Mouse (Mus musculus): ENCODE measurements at regions not wholly inside any gene's neighbourhood (a gene's known extent, or its start where the extent isn't known, plus 50 kb on each side); places are given as distances from the start of the nearest gene placed in this dataset.

DNA sequence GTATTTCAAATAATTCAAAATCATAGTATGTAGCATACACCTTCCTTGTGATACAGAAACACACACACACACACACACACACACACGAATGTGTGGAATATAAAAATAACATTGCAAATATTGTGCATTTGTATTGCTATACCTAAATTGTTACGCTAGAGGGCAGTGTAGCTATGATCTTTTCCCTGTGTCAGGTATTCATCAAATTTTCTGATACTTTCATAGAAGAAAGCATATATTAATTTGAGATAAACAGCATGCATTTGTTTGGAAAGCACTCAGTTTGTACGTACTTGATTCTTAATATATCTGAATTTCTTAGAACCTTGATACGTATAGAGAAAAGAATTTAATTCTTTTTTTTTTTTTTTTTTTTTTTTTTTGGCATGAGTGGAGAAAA lies 1700.9 kb upstream of the Sel1l start:
- intact Hi-C loops (cut with DNase I): no loop called here
- no peak for DNase-seq

DNA sequence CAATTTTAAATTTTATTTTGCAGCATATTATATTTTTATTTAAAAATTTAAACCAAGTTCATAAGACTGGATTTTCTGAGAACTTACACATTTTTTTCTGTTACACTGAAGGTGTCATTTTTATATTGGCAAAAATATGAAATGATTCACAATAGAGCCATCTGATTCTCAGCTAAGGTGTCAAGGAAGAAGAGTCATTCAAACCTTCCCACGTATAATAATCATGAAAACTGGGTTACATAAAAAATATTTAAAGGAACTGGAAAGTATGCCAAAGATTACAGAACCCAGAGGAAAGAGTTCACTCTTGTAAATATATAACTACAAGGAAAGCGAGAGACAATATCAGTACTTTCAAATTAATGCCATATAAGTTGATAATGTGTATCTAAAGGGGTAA lies 1674.5 kb upstream of the Sel1l start:
- intact Hi-C loops (cut with DNase I): no loop called here

DNA sequence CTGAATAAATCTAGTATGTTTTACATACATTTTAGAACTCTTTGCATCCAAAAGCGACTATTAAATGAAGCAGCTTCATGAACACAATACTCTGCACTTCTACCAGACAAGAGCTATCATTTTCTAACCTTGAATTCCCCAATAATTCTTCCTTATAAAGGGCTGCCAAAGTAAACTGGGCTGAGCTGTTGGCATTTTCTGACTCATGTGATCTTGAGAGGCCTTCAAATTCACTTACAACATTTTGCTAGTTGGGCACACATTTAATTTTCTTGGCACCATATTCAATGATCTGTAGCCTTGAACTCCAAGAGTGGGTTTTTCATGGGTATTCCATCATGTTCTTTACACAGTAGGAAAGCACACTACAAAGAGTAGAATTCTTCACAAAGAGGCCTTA lies 1637.4 kb upstream of the Sel1l start:
- intact Hi-C loops (cut with DNase I): no loop called here
- no peak for DNase-seq

More for the DNA sequence above, 1674.5 kb upstream of the Sel1l start:
- DNase-seq: no peak

DNA sequence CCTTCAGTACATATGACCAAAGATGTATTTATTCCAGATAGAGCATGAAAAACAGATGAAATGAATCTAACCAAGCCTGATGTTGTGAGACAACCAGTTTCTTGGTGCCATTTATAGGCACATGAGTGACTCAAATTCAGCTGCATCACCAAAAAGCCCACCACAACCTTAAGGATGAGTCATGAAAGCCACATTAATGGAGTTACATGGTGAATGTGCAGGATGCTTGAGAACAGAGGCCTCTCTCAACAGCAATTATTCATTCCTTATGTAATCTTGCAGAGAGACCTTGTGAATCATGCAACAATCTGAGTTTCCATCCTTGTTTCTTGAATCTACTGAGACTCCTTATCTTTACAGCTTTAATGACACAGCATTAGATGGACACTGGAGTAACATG lies 1613.1 kb upstream of the Sel1l start:
- no peak for DNase-seq
- intact Hi-C loops (cut with DNase I): no loop called here

DNA sequence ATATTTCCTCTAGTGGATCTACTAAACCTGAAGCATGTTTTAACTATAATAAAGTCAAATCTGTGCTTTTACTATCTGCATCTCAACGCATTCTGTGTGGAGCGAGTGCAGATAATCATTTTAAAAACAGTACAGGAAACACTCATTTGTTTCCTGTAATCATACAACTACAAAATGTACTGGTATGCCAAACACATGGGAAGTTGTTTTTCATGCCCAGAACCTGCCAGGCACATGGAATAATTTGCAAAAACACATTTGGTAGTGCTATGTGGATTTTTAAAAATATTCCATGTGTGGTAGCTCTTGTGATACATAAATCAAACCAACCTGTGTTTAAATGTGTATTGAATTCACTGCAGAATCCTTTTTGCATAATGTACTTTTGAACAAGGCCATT lies 1600.5 kb upstream of the Sel1l start:
- intact Hi-C loops (cut with DNase I): no loop called here
- no peak for DNase-seq

DNA sequence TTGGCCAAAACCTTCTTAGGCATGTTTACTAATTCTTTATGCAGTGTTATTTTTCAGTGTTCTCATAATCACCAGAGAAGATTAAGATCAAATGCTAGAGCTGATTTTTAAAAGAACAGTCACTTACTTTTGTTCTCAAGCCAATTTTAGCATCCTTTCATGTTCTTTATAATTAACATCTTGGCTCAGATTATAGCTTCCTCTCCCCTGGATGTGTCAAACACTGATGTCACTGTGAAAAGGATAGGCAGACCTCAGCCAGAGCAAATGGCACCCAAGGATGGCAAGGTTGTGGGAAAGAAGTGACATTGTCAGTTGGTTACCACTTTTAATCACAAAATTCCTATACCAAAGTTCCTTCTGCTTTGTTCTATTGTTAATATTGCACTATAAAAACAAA lies 1580.3 kb upstream of the Sel1l start:
- intact Hi-C loops (cut with DNase I): no loop called here
- no peak for DNase-seq

DNA sequence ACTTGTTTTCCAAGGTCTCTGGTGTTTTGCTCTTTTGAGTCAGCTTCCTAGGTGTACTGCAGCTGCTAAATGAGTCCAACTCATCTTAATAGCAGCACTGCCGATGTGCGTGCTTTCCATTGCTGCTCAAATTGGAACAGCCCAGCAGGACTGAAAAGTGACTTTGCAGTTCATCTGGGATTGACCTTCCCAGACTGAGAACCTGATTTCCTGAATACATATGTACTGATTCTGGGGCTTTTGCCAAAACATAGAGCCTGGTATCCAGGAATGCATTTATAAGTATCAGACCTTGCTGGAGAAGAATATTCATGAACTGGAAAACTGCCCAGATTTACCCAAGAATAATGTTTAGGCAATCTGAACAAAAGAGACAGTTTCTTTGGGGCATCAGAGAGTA lies 1579.0 kb upstream of the Sel1l start:
- intact Hi-C loops (cut with DNase I): no loop called here
- DNase-seq: no peak

DNA sequence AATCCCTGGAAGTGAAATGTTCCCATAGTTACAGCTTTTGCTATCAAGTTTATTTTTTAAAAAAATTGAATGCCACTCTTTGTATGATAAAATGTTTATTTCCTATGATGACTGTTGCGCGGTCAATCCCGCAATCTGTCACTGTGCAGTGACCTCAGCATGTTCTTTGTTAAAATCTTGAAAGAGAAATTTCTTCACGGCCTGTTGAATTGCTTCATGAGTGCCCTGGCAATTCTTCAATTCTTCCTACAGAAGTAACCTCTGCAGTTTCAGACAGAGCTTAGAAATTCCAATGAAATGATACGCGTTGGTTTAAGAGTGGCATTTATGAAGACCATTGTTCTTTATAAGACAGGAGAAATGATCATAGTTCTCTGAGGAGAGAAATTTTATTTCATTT lies 1567.4 kb upstream of the Sel1l start:
- DNase-seq: no peak
- intact Hi-C loops (cut with DNase I): no loop called here

DNA sequence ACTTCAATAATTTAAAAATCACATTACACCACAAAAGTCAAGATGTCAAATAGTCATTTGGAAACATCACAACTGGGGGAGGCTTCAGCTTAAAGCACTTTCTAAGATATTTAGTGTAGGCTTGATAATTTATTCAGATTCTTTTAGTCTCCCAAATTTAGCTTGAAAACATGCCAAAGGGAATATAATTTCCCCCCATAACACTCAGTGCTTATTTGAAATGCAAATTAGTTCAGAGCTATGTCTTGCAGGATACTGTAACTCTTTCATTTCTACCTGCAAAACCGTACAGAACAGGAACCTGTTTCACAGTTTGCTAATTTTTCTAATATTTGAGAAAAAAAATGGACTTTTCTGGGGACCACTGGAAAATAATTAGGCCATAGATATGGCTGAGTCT lies 1566.8 kb upstream of the Sel1l start:
- intact Hi-C loops (cut with DNase I): no loop called here
- no peak for DNase-seq

DNA sequence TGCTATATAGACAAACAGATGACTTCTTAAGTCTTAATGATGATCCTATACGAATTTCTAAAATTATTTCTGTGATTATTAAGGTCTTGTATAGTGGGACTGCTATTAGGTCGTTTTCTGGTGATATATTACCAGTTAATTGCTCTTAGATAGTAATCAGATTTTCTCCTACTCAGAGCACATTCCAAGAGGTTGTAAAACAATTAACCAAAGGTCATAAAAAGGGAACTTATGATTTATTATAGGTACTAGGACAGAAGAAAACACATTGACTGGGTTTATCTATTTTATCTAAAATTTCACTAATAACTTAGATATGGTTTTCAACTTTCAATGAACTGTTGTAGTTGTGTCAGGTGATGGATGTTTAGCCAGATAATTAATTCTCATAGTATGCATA lies 1536.6 kb upstream of the Sel1l start:
- intact Hi-C loops (cut with DNase I): no loop called here
- DNase-seq: no peak

DNA sequence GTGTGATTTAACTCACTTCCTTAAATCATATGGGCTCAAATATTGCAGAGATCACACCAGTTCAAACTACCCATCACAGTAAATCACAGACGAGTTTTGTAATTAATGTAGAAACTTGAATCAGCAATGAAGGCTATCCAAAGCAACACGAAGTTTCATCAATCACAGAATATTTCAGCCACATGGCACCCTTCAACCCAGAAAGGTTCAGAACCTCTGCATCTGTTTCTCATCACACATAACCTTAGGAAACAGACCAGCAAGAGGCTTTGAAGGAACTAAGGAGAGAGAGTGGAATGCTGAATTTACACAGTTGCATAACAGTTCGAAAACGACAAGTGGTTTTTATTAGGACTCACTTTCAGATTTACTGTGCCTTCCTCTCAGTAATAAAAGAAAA lies 1494.0 kb upstream of the Sel1l start:
- intact Hi-C loops (cut with DNase I): no loop called here
- no peak for DNase-seq

DNA sequence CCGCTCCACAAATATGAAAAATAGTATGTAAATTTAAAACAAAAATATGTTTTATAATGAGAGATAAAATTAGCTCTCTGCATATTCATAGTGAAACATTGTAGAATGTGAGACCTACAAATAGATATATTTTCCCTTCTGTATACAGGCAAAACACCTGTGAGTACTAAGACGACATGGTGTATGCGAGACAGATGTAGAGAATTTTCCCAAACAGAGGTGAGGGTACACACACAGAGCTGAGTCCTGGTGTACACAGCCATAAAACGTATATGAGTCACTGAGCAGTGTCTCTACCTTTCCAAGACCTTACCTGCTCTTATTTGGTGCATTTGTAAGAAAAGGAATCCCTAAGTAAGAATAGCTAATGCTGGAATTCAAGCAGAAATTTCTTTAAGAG lies 1493.6 kb upstream of the Sel1l start:
- intact Hi-C loops (cut with DNase I): no loop called here
- DNase-seq: no peak

DNA sequence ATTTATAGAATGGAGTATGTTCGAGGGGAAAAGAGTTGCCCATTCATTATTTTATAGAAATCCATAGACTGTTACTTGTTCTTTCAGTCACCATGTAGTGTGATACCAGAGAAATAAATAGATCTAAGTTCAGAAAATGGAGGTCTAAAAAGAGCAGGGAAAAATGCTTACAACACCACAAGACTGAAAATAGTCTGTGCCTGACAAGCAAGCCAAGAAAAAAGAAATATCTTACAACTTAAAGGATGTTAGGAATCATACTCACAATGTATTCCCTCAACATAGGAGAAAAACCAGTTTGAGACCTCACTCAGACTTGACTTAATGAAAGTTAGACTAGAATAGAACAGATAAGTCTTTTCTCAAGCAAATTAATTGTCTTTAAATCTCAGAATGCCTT lies 1486.6 kb upstream of the Sel1l start:
- intact Hi-C loops (cut with DNase I): no loop called here
- DNase-seq: no peak

DNA sequence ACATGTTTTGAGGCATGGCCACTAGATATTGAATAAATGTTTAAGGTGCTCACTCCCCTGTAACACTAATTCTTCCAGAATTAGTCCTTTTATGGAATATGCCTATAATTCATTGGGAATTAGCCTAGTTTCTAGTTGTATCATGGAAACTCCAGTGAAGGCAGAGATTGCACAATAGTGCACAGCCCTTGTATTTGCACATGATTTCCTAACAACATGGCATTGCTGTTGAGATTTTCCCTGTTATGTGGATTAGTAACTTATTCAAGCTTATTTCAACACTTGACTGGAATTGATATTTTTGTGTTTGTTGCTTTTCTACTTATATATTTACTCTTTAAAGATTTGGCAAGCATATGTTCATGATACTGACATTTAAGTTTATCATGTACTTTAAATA lies 1463.3 kb upstream of the Sel1l start:
- DNase-seq: no peak
- intact Hi-C loops (cut with DNase I): no loop called here

DNA sequence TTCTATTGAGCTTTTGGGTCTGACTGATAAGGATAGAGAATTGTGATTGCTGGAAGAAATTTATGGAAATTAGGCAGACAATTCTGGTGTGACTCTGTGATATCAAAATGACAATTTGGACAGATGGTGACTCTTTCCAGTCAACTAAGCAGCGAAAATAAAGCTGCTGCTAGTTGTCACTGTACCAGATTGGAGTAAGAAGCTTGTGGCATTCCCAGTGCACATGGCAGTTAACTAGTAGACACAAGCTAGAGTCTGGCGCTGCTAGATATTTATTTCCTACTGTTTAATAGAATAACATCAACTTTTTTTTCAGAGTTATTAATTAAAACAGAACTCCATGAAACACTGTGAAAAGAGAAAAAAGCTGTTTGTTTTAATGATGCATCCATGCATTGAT lies 1432.9 kb upstream of the Sel1l start:
- intact Hi-C loops (cut with DNase I): no loop called here
- DNase-seq: no peak

DNA sequence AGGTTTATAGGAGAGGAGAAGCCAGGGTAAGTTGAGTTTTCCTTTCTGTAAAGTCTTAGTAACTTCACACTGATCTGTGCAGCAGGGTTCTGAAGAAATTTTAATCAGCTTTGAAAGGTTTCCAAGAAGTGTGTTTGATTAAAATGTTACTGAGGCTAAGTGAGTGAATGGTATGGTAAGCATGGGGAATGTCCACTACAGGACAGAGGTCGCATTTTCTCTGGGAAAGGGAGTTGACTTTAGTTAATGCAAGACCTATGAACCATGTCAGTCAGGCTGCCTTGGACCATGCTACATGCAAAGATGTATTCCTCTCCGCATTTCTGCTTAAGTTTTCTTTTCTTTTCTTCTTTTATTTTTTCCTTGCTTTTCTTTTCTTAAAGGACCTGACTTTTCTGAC lies 1424.7 kb upstream of the Sel1l start:
- intact Hi-C loops (cut with DNase I): no loop called here
- DNase-seq: no peak

DNA sequence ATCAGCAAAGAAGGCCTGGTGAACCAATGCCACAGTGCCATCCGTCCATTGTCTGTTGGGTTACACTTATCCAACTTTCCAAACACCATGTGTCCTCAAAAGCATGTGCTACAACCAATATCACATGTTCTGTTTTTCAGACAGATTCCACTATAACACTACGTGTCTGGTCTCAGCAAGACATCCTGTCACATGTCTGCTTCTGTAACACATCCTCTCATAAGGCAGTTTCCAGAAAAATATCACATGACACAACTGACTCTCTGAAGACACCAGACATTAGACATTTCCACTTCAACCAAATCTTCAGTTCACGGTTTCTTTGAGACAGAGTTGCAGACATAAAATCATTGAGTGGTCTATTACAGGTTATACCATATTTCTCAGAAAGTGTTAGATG lies 1381.3 kb upstream of the Sel1l start:
- intact Hi-C loops (cut with DNase I): no loop called here
- no peak for DNase-seq

DNA sequence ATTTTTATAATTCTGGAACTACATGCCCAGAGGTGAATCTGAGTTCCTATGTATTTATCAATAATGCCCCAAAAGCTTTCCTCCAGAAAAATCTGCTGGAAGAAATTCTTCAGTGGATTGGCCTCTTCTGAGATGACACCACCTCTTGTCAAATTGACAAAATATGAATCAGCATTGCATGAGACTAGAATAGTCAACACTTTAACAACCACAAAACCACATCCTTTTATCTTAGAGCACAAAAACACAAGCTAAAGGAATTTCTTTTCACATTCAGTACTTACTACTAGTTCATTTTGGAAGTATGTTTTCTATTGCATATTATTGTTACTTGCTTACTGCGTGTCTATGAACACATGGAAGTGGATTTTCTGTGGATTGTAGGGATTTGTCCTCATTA lies 1377.9 kb upstream of the Sel1l start:
- DNase-seq: no peak
- intact Hi-C loops (cut with DNase I): no loop called here

DNA sequence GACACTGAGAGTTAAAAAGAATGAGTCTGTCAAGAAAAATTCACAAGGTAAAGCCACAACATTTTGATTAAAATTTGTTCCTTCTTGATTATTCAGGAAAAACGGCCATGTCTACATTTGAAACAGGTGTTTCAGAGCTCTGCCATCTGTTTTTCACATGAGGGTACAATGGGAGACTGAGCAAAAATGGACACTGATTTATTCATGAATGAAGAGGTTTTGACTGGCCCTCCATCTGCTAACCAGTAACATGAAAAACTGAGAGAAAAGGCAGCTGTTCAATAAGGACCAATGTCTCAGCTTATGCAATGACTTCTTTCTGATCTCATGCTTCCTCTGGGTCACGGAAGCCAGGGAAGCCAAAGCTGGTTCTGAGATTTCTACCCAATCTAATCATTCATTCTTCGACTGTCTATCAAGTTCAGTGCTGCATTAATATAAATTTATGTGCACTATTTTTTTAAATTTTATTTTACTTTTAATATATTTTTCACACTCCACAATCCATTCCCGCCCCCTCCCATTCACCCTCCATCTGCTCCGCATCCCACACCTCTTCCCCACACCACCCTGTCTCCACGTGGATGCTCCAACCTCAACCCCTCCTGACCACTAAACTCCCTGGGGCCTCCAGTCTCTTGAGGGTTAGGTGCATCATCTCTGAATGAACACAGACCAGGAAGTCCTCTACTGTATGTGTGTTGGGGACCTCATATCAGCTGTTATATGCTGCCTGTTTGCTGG lies 1372.4 kb upstream of the Sel1l start:
- no peak for DNase-seq

DNA sequence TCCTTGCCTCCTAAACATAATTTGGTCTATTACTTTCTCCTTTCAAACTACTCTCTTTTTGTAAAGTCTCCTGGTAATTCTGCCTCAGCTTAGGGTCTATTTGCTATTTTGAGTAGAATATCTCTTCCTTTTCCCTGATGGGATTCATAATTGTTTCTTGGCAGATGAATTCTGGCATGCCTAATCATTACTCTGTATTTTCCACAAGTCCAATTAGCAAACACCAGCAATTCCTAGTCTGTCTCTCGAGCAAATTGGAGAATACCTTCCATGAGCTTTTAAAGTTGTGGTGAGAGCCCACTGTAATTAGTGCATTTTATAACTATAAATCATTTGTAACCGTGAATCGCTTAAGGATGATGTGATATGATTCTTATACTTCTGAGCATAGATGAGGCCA lies 1358.6 kb upstream of the Sel1l start:
- intact Hi-C loops (cut with DNase I): no loop called here
- no peak for DNase-seq

More for the DNA sequence above, 1372.4 kb upstream of the Sel1l start:
- intact Hi-C loops (cut with DNase I): no loop called here

DNA sequence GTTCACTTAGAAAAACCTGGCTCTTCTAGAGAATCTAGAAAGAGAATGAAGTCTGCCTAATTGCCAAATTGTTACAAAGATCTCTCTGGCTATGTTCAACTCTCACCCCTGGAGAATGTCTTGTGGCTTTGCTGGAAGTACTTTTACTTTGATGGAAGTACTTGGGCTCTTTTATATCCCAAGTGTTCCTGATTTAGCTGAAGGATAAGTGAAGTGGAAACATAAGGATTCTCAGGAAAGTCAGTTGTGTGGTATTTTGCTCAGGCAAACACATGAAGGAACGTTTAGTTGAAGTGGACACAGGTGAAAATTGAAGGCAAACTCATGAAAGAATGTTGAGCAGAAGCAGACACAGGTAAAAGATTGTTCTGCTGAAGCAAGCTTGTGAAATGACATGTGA lies 1340.0 kb upstream of the Sel1l start:
- intact Hi-C loops (cut with DNase I): no loop called here

DNA sequence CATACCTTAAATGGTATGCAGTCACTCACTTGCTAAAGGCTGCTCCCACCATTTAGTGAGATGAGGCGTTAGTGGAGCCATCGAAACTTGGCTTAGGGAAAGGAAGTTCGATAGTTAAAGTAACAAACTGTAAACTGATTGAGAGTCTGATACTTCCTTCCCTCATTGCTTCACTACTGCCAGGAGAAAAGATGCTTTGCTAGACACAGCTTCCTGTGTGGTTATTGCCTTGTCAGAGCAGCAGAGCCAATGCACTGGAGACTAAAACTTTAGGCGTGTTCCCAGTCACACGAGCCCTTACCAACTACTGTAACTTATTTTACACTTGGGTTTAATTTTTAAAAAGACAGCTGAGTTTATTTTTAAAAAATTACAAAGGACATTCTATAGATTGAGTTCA lies 1324.8 kb upstream of the Sel1l start:
- no peak for DNase-seq
- intact Hi-C loops (cut with DNase I): no loop called here

More for the DNA sequence above, 1340.0 kb upstream of the Sel1l start:
- DNase-seq: no peak

DNA sequence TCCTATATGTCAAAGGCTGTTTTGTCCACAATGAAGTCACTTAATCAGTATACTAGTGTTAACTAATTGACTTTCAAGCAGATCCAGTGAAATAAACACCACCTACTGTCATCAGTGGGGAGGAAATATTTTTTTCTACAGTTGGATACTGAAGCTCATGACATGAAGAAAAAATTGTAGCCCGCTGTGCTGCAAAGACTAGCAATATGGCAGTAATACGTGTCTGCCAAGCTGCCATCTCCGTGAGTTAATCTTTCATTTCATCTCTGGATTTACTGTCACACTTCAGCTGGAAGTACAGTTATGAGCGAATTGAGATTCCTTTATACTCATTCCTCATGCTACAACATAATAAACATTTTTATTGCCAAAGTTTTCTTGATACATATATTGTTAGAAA lies 1311.3 kb upstream of the Sel1l start:
- DNase-seq: no peak
- intact Hi-C loops (cut with DNase I): no loop called here
